Mouse (Mus musculus): Measurements from ENCODE around the gene Pid1. TPM values are rescaled to one million over a fixed set of nuclear protein-coding genes. Genes with fewer than 3 reads are reported as not detected.

The Pid1 gene
- polyA plus RNA-seq, 1 experiment from 2014 or later: 67.0 TPM

- H3K9ac ChIP-seq (replicated peaks; ENCODE audit: low read depth, low read length): no peak overlapping the region
- H3K4me1 ChIP-seq (replicated peaks; ENCODE audit: control insufficient read depth, insufficient read depth, low read length): peaks cover 6% of the 10 kb centered on the region; the same call in 1 of the 2 replicates
- H3K27me3 ChIP-seq (replicated peaks; ENCODE audit: control insufficient read depth, insufficient read depth, low read length): no peaks in the 10 kb centered on the region
- no peaks in the 10 kb centered on the region for H3K9me3 ChIP-seq (ENCODE audit: control insufficient read depth, low read length)
- no peak overlapping the region for H3K4me3 ChIP-seq (replicated peaks; ENCODE audit: low read length)
- ATAC-seq: no peak
- no peaks in the 10 kb centered on the region for H3K36me3 ChIP-seq (ENCODE audit: control insufficient read depth, insufficient read depth)
- whole genome bisulfite sequencing: 25% methylated on average over 6 of the region's 6 CpGs
- 0 out of 2 replicates have a peak overlapping the region, but pooled peaks have one; percentile 19 for H3K27ac ChIP-seq (ENCODE audit: low read length)
- no peak overlapping the region for H3K4me2 ChIP-seq (ENCODE audit: low read length)
Observed at GRCm38 (mm10) chr1:84087325-84087724, 276.7 kb downstream of the Pid1 start.

DNA sequence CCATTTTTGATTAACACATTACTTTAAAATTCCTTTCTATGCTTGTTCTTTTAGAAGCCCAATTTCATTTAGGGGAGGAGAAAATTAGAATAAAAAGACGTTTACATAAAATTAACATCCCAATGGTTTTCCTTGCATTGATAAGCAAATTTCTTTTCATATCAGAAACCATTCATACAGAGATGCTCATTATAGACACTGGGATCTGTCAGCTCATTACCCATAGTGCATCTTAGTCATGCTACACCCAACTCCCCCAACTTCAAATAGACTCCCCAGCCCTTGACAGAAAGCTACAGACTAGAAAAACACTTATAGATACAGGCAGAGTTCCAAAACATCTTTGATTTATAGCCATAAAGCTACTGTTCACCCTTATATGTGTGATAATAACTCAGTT, 277.5 kb downstream of the Pid1 start:
- H3K27me3 ChIP-seq (replicated peaks; ENCODE audit: control insufficient read depth, insufficient read depth, low read length): no peaks in the 10 kb centered on the region
- peak overlapping the region; percentile 21; the same call in 1 of the 2 replicates for H3K27ac ChIP-seq (ENCODE audit: low read length)
- no peak overlapping the region for H3K9ac ChIP-seq (replicated peaks; ENCODE audit: low read depth, low read length)
- ATAC-seq: peak; percentile 92
- no peak overlapping the region for H3K4me3 ChIP-seq (replicated peaks; ENCODE audit: low read length)
- no peak overlapping the region for H3K4me2 ChIP-seq (ENCODE audit: low read length)
- no peaks in the 10 kb centered on the region for H3K9me3 ChIP-seq (ENCODE audit: control insufficient read depth, low read length)
- H3K4me1 ChIP-seq (replicated peaks; ENCODE audit: control insufficient read depth, insufficient read depth, low read length): peaks cover 6% of the 10 kb centered on the region; the same call in 1 of the 2 replicates
- WGBS: 19% methylated on average over 1 of the region's 1 CpGs
- no peaks in the 10 kb centered on the region for H3K36me3 ChIP-seq (ENCODE audit: control insufficient read depth, insufficient read depth)

- H3K4me1 ChIP-seq (replicated peaks; ENCODE audit: control insufficient read depth, insufficient read depth, low read length): peaks cover 6% of the 10 kb centered on the region; the same call in 1 of the 2 replicates
- H3K27ac ChIP-seq (ENCODE audit: low read length): no peak overlapping the region
- 75% methylated on average over 3 of the region's 3 CpGs for WGBS
- no peak overlapping the region for H3K4me2 ChIP-seq (ENCODE audit: low read length)
- no peak overlapping the region for H3K4me3 ChIP-seq (replicated peaks; ENCODE audit: low read length)
- H3K9me3 ChIP-seq (ENCODE audit: control insufficient read depth, low read length): no peaks in the 10 kb centered on the region
- H3K27me3 ChIP-seq (replicated peaks; ENCODE audit: control insufficient read depth, insufficient read depth, low read length): no peaks in the 10 kb centered on the region
- ATAC-seq: no peak
- no peaks in the 10 kb centered on the region for H3K36me3 ChIP-seq (ENCODE audit: control insufficient read depth, insufficient read depth)
- no peak overlapping the region for H3K9ac ChIP-seq (replicated peaks; ENCODE audit: low read depth, low read length)
Observed at GRCm38 (mm10) chr1:84085361-84085760, 278.6 kb downstream of the Pid1 start.

DNA sequence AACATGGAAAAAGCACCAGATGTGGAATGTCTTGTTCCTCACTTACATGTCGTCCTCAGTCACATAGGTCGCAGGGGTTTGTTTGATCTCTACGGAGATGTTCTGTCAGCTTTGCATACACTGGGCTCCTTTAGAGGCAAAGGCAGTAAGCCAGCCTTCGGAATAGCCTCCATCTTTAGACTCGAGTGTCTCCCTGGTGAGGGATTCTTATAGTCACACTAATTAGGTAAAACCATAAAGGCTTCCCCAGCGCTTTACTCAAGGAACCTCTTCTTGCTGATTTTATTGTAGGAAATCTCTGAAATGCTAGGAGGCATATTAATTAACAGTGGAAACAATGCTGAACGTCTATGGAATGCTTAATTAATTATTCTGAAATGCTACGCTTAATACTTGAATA, 284.4 kb downstream of the Pid1 start:
- no peaks in the 10 kb centered on the region for H3K9me3 ChIP-seq (ENCODE audit: control insufficient read depth, low read length)
- H3K9ac ChIP-seq (replicated peaks; ENCODE audit: low read depth, low read length): no peak overlapping the region
- no peak overlapping the region for H3K4me3 ChIP-seq (replicated peaks; ENCODE audit: low read length)
- no peak for ATAC-seq
- no peaks in the 10 kb centered on the region for H3K27me3 ChIP-seq (replicated peaks; ENCODE audit: control insufficient read depth, insufficient read depth, low read length)
- H3K36me3 ChIP-seq (ENCODE audit: control insufficient read depth, insufficient read depth): no peaks in the 10 kb centered on the region
- no peak overlapping the region for H3K4me2 ChIP-seq (ENCODE audit: low read length)
- H3K4me1 ChIP-seq (replicated peaks; ENCODE audit: control insufficient read depth, insufficient read depth, low read length): 0 out of 2 replicates have a peak, but pooled peaks cover 4% of the 10 kb centered on the region
- 25% methylated on average over 8 of the region's 8 CpGs for WGBS
- no peak overlapping the region for H3K27ac ChIP-seq (ENCODE audit: low read length)

- H3K4me2 ChIP-seq (ENCODE audit: low read length): no peak overlapping the region
- H3K9ac ChIP-seq (replicated peaks; ENCODE audit: low read depth, low read length): no peak overlapping the region
- 0 out of 2 replicates have a peak, but pooled peaks cover 4% of the 10 kb centered on the region for H3K4me1 ChIP-seq (replicated peaks; ENCODE audit: control insufficient read depth, insufficient read depth, low read length)
- H3K36me3 ChIP-seq (ENCODE audit: control insufficient read depth, insufficient read depth): no peaks in the 10 kb centered on the region
- H3K27ac ChIP-seq (ENCODE audit: low read length): no peak overlapping the region
- no peaks in the 10 kb centered on the region for H3K27me3 ChIP-seq (replicated peaks; ENCODE audit: control insufficient read depth, insufficient read depth, low read length)
- no peak overlapping the region for H3K4me3 ChIP-seq (replicated peaks; ENCODE audit: low read length)
- 93% methylated on average over 1 of the region's 1 CpGs for WGBS
- H3K9me3 ChIP-seq (ENCODE audit: control insufficient read depth, low read length): no peaks in the 10 kb centered on the region
- no peak for ATAC-seq
Observed at GRCm38 (mm10) chr1:84077023-84077422, 287.0 kb downstream of the Pid1 start.

- no peaks in the 10 kb centered on the region for H3K9me3 ChIP-seq (ENCODE audit: control insufficient read depth, low read length)
- peak; percentile 38; the same call in 1 of the 2 replicates for ATAC-seq
- no peak overlapping the region for H3K4me2 ChIP-seq (ENCODE audit: low read length)
- H3K9ac ChIP-seq (replicated peaks; ENCODE audit: low read depth, low read length): no peak overlapping the region
- no peak overlapping the region for H3K27ac ChIP-seq (ENCODE audit: low read length)
- no peaks in the 10 kb centered on the region for H3K36me3 ChIP-seq (ENCODE audit: control insufficient read depth, insufficient read depth)
- H3K27me3 ChIP-seq (replicated peaks; ENCODE audit: control insufficient read depth, insufficient read depth, low read length): no peaks in the 10 kb centered on the region
- WGBS: 57% methylated on average over 5 of the region's 5 CpGs
- no peak overlapping the region for H3K4me3 ChIP-seq (replicated peaks; ENCODE audit: low read length)
- peaks cover 5% of the 10 kb centered on the region; the same call in 1 of the 2 replicates for H3K4me1 ChIP-seq (replicated peaks; ENCODE audit: control insufficient read depth, insufficient read depth, low read length)
Observed at GRCm38 (mm10) chr1:84056884-84057630, 306.9 kb downstream of the Pid1 start.

DNA sequence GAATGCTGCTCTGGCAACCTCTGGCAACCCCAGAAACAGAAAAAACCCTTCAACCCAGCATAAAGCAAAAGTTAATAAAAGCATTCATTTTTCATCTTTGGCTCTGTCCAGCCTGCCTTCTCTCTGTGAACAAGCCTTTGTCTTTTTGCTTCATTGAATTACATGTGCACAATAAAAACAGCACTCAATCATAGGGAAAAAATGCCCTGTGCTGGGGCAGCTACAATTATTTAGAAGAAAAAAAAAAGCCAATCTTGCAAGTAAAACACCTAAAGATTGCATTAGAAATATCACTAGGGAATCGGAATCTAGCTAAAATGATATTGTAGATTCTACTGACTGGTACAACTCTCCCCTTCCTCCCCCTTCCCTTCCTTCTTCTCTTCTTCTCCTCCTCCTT, 307.7 kb downstream of the Pid1 start:
- WGBS: 61% methylated on average over 1 of the region's 1 CpGs
- no peaks in the 10 kb centered on the region for H3K36me3 ChIP-seq (ENCODE audit: control insufficient read depth, insufficient read depth)
- H3K27ac ChIP-seq (ENCODE audit: low read length): no peak overlapping the region
- no peak overlapping the region for H3K4me2 ChIP-seq (ENCODE audit: low read length)
- ATAC-seq: no peak
- H3K4me3 ChIP-seq (replicated peaks; ENCODE audit: low read length): no peak overlapping the region
- H3K9me3 ChIP-seq (ENCODE audit: control insufficient read depth, low read length): no peaks in the 10 kb centered on the region
- peaks cover 5% of the 10 kb centered on the region; the same call in 1 of the 2 replicates for H3K4me1 ChIP-seq (replicated peaks; ENCODE audit: control insufficient read depth, insufficient read depth, low read length)
- H3K27me3 ChIP-seq (replicated peaks; ENCODE audit: control insufficient read depth, insufficient read depth, low read length): no peaks in the 10 kb centered on the region
- H3K9ac ChIP-seq (replicated peaks; ENCODE audit: low read depth, low read length): no peak overlapping the region

- 87% methylated on average over 1 of the region's 1 CpGs for WGBS
Observed at GRCm38 (mm10) chr1:84025746-84026145, 338.2 kb downstream of the Pid1 start.

GRCm38 (mm10) chr1:84012871-84013375, 351.1 kb downstream of the Pid1 start:
- H3K9ac ChIP-seq (replicated peaks; ENCODE audit: low read depth, low read length): no peak overlapping the region
- H3K4me2 ChIP-seq (ENCODE audit: low read length): no peak overlapping the region
- H3K27ac ChIP-seq (ENCODE audit: low read length): no peak overlapping the region
- no peaks in the 10 kb centered on the region for H3K9me3 ChIP-seq (ENCODE audit: control insufficient read depth, low read length)
- no peaks in the 10 kb centered on the region for H3K4me1 ChIP-seq (replicated peaks; ENCODE audit: control insufficient read depth, insufficient read depth, low read length)
- H3K36me3 ChIP-seq (ENCODE audit: control insufficient read depth, insufficient read depth): no peaks in the 10 kb centered on the region
- no peak overlapping the region for H3K4me3 ChIP-seq (replicated peaks; ENCODE audit: low read length)
- H3K27me3 ChIP-seq (replicated peaks; ENCODE audit: control insufficient read depth, insufficient read depth, low read length): no peaks in the 10 kb centered on the region
- ATAC-seq: no peak
- WGBS: 85% methylated on average over 4 of the region's 4 CpGs

More at GRCm38 (mm10) chr1:84025746-84026145, 338.2 kb downstream of the Pid1 start:
- H3K4me2 ChIP-seq (ENCODE audit: low read length): no peak overlapping the region
- no peaks in the 10 kb centered on the region for H3K36me3 ChIP-seq (ENCODE audit: control insufficient read depth, insufficient read depth)
- H3K4me1 ChIP-seq (replicated peaks; ENCODE audit: control insufficient read depth, insufficient read depth, low read length): no peaks in the 10 kb centered on the region
- H3K4me3 ChIP-seq (replicated peaks; ENCODE audit: low read length): no peak overlapping the region
- no peaks in the 10 kb centered on the region for H3K27me3 ChIP-seq (replicated peaks; ENCODE audit: control insufficient read depth, insufficient read depth, low read length)
- no peaks in the 10 kb centered on the region for H3K9me3 ChIP-seq (ENCODE audit: control insufficient read depth, low read length)
- no peak overlapping the region for H3K27ac ChIP-seq (ENCODE audit: low read length)
- H3K9ac ChIP-seq (replicated peaks; ENCODE audit: low read depth, low read length): no peak overlapping the region
- ATAC-seq: no peak
